Mouse (Mus musculus) testis, adult 2 months (tissue): Measurements from ENCODE around the gene 2310039H08Rik.

Experiments
- CTCF ChIP-seq: fragments of 200-500 bp; IDR thresholded peaks from 2 replicates; pipeline ENCODE4 v1.5.1; 2012; ENCODE audit warnings: low read depth, mild to moderate bottlenecking, inconsistent platforms, low read length, moderate library complexity; ENCODE audit not compliant: control insufficient read depth, insufficient read depth, insufficient replicate concordance
- POLR2A ChIP-seq: fragments of 200-500 bp; IDR thresholded peaks from 2 replicates; pipeline ENCODE4 v1.6.1; 2012; ENCODE audit warnings: low read depth, mild to moderate bottlenecking, inconsistent platforms, low read length, moderate library complexity; ENCODE audit not compliant: control insufficient read depth

- TF ChIP-seq POLR2A, result no peak
- no peak for TF ChIP-seq CTCF
These were observed 2.6 kb downstream of the 2310039H08Rik start for GRCm38 (mm10) chr17:46775070-46775469.
